ENCODE assay signal across 18 mouse cellular contexts in the genomic region with DNA sequence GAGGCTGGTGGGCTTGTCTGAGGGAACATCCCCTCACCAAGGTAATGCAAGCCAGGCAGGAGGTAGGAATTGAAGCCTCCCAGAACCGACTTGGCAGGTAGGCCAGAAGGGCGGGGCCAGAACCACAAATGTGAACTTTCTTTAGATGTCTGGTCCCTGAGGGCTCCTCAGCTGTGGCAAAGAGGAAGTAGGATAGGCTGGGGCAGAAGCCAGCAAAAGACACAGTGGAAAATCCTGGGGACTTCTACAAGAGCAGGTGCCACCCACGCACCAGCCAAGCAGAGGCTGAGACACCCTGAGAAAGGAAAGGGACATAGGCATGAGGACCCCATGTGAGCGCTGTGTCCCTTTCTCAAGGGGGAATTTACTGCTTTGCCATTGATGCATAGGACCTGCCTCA. TPM values are rescaled to one million over a fixed set of nuclear protein-coding genes. Genes with fewer than 3 reads are reported as not detected.
DNase-seq lines count a peak whose midpoint lies in the region; ATAC-seq and TF ChIP-seq lines count a peak whose summit lies in the region.
"Had no signal": no experiment of that assay in that cellular context is flagged by ENCODE, and none has a peak within 500 bp of the region (broad histone marks: within the 10 kb centered on the region; RNA-seq: fewer than 3 reads in every experiment).

No protein-coding gene starts in this region.

- ATAC-seq in embryonic facial prominence, embryonic 15.5 days (ENCODE audit: insufficient number of reproducible peaks, low FRiP score, low TSS enrichment, low read depth): no peak
- ATAC-seq: forebrain, postnatal 0 days; midbrain, embryonic 16.5 days had no signal

- H3K27ac ChIP-seq in CH12.LX (ENCODE audit: insufficient read depth, low read depth): peak overlapping the region; percentile 98
- 0 out of 2 replicates have a peak overlapping the region, but pooled peaks have one; percentile 17 for H3K27ac ChIP-seq in embryonic facial prominence, embryonic 15.5 days (replicated peaks)
- H3K27ac ChIP-seq: heart, embryonic 10.5 days; hindbrain, postnatal 0 days; limb, embryonic 13.5 days; neural tube, embryonic 12.5 days had no signal

- no peak overlapping the region; the same call in 1 of the 2 replicates for H3K9ac ChIP-seq in CH12.LX (ENCODE audit: insufficient read depth, low read depth)
- no peak overlapping the region for H3K9ac ChIP-seq in embryonic facial prominence, embryonic 15.5 days
- H3K9ac ChIP-seq: neural tube, embryonic 12.5 days had no signal

- TF ChIP-seq RAD21 in CH12.LX (IDR thresholded peaks at IDR 0.05; ENCODE audit: low read depth, low read length): no peak

- peak overlapping the region; percentile 40 for H3K4me2 ChIP-seq in CH12.LX (ENCODE audit: insufficient read depth, low read depth, poor library complexity, severe bottlenecking)
- H3K4me2 ChIP-seq in embryonic facial prominence, embryonic 15.5 days (replicated peaks): no peak overlapping the region

- no peak for TF ChIP-seq CTCF in CH12.LX (conservative IDR thresholded peaks at IDR 0.05 in 1 of 2, IDR thresholded peaks at IDR 0.05 in 1 of 2; ENCODE audit: low read depth in 2 of 2, low read length in 2 of 2)

- peaks cover 38 to 64% of the 10 kb centered on the region in 2 experiments for H3K4me1 ChIP-seq in CH12.LX (ENCODE audit: control insufficient read depth in 1 of 2, insufficient read depth in 2 of 2)
- H3K4me1 ChIP-seq in embryonic facial prominence, embryonic 15.5 days: peaks cover 30% of the 10 kb centered on the region

- peak; percentile 28 for DNase-seq in lung, postnatal 25 days (ENCODE audit: low spot score)
- DNase-seq in lung, postnatal 14 days: no peak
- DNase-seq in CH12.LX (ENCODE audit: extremely low read depth): peak; percentile 95
- DNase-seq in spleen, adult 18-20 months: peak; percentile 67 to 69
- DNase-seq in left cerebral cortex, adult 18-20 months (ENCODE audit: low spot score in 2 of 2): no peak
- DNase-seq in adrenal gland, postnatal 10 days: no peak
- DNase-seq: cerebellum, adult 18-20 months; forebrain, postnatal 0 days; kidney, adult 9 months had no signal

- no peaks in the 10 kb centered on the region for H3K9me3 ChIP-seq in CH12.LX (replicated peaks; ENCODE audit: low read length)
- no peaks in the 10 kb centered on the region for H3K9me3 ChIP-seq in embryonic facial prominence, embryonic 15.5 days (replicated peaks)
- H3K9me3 ChIP-seq: heart, embryonic 10.5 days; limb, embryonic 13.5 days; neural tube, embryonic 12.5 days had no signal

- in situ Hi-C loops in CH12.LX (cut with MboI; ENCODE audit: low pct_ligation_motif_present, low pct_unique_long_range_greater_than_20kb, low sequenced_read_pairs): no loop called here

- peaks cover 20% of the 10 kb centered on the region for H3K79me2 ChIP-seq in CH12.LX (replicated peaks; ENCODE audit: control insufficient read depth, extremely low read depth, insufficient read depth, poor library complexity, severe bottlenecking)

- dilution Hi-C loops in CH12.LX (cut with MboI; ENCODE audit: extremely low pct_ligation_motif_present, extremely low pct_unique_long_range_greater_than_20kb, low sequenced_read_pairs): no loop called here

- peak; percentile 98 for TF ChIP-seq EP300 in CH12.LX (IDR thresholded peaks at IDR 0.05; ENCODE audit: low read length)

- WGBS in embryonic facial prominence, embryonic 15.5 days: 62% methylated on average over 4 of the region's 4 CpGs

- peak; percentile 40; the same call in 1 of the 2 replicates for TF ChIP-seq POLR2A in CH12.LX (IDR thresholded peaks at IDR 0.05; ENCODE audit: low read depth, low read length)

- H3K27me3 ChIP-seq in CH12.LX (replicated peaks): no peaks in the 10 kb centered on the region
- peaks cover 12% of the 10 kb centered on the region for H3K27me3 ChIP-seq in embryonic facial prominence, embryonic 15.5 days

- peaks cover 10 to 49% of the 10 kb centered on the region in 2 experiments for H3K36me3 ChIP-seq in CH12.LX (replicated peaks in 1 of 2; ENCODE audit: control insufficient read depth in 1 of 2, insufficient read depth in 1 of 2, low read length in 1 of 2)
- H3K36me3 ChIP-seq in embryonic facial prominence, embryonic 15.5 days: 0 out of 2 replicates have a peak, but pooled peaks cover 5% of the 10 kb centered on the region

- H3K4me3 ChIP-seq in CH12.LX (replicated peaks in 1 of 3; ENCODE audit: low read depth in 2 of 3, low read length in 2 of 3, poor library complexity in 1 of 3): peak overlapping the region in 2 of 3 experiments; percentile 24 to 89
- H3K4me3 ChIP-seq in embryonic facial prominence, embryonic 15.5 days (replicated peaks): no peak overlapping the region
- H3K4me3 ChIP-seq: erythroblast, embryonic 14.5 days; limb, embryonic 13.5 days; neural tube, embryonic 12.5 days had no signal

TF ChIP-seq in CH12.LX, 34 proteins besides CTCF, POLR2A, EP300 and RAD21 (continues in another document):
- peak; percentile 98 for TF ChIP-seq ETS1 (conservative IDR thresholded peaks at IDR 0.05; ENCODE audit: low read depth, low read length)
- TF ChIP-seq ZNF384 (IDR thresholded peaks at IDR 0.05; ENCODE audit: low read depth, low read length): peak; percentile 44
- TF ChIP-seq RCOR1 (conservative IDR thresholded peaks at IDR 0.05; ENCODE audit: low read depth, low read length): 0 out of 2 replicates have a peak, but pooled peaks have one; percentile 55
- TF ChIP-seq TCF12 (IDR thresholded peaks at IDR 0.05; ENCODE audit: low read depth, low read length): peak; percentile 99
- no peak for TF ChIP-seq E2F4 (IDR thresholded peaks at IDR 0.05; ENCODE audit: insufficient replicate concordance, low read depth, low read length)
- peak; percentile 63; the same call in 1 of the 2 replicates for TF ChIP-seq ELF1 (IDR thresholded peaks at IDR 0.05; ENCODE audit: low read depth, low read length)
- TF ChIP-seq USF1 (IDR thresholded peaks at IDR 0.05; ENCODE audit: low read depth, low read length): no peak
- TF ChIP-seq ZMIZ1 (IDR thresholded peaks at IDR 0.05; ENCODE audit: low read depth, low read length): no peak
- TF ChIP-seq BHLHE40 (IDR thresholded peaks at IDR 0.05; ENCODE audit: low read depth, low read length): peak; percentile 95
- TF ChIP-seq MAZ (IDR thresholded peaks at IDR 0.05; ENCODE audit: low read depth, low read length): peak; percentile 95
- TF ChIP-seq SMC3 (IDR thresholded peaks at IDR 0.05; ENCODE audit: low read depth, low read length): peak; percentile 12
- no peak for TF ChIP-seq CHD1 (IDR thresholded peaks at IDR 0.05; ENCODE audit: low read depth, low read length)
- no peak for TF ChIP-seq ZKSCAN1 (IDR thresholded peaks at IDR 0.05; ENCODE audit: borderline replicate concordance, low read depth, low read length)
- no peak; the same call in 1 of the 2 replicates for TF ChIP-seq MXI1 (IDR thresholded peaks at IDR 0.05; ENCODE audit: low read depth, low read length)
- peak; percentile 84 for TF ChIP-seq CHD2 (IDR thresholded peaks at IDR 0.05; ENCODE audit: low read length)
- TF ChIP-seq SIN3A (IDR thresholded peaks at IDR 0.05; ENCODE audit: low read length): peak; percentile 68
- TF ChIP-seq KAT2A (IDR thresholded peaks at IDR 0.05; ENCODE audit: insufficient replicate concordance, low read length): peak; percentile 69; the same call in 1 of the 2 replicates
- no peak for TF ChIP-seq JUN (IDR thresholded peaks at IDR 0.05; ENCODE audit: insufficient read depth, low read depth, low read length)
- peak; percentile 70 for TF ChIP-seq MAX (IDR thresholded peaks at IDR 0.05; ENCODE audit: low read length)
- TF ChIP-seq USF2 (conservative IDR thresholded peaks at IDR 0.05; ENCODE audit: low read depth, low read length): no peak
- peak; percentile 75 for TF ChIP-seq MYC (IDR thresholded peaks at IDR 0.05; ENCODE audit: low read depth, low read length)
- TF ChIP-seq MEF2A (IDR thresholded peaks at IDR 0.05; ENCODE audit: borderline replicate concordance, low read depth, low read length): peak; percentile 92

RNA-seq across cellular contexts. Expression of gene Fam129c, which starts 0.7 kb away (rescaled TPM):
- 95.2 and 136 TPM in 2 replicates for total RNA-seq in CH12.LX (2012; rRNA removed)
- total RNA-seq in CH12.LX (2014; rRNA removed): 86.3 and 89.2 TPM in 2 replicates
- polyA plus RNA-seq in CH12.LX (2012; ENCODE audit: insufficient read length, low read depth): 92.8 and 98.6 TPM in 2 replicates
- polyA plus RNA-seq in embryonic facial prominence, embryonic 15.5 days (2015; fragmentation: Nextera tagmentation; extraction: Ambion mirVana): 3.1 and 4.7 TPM in 2 replicates
- total RNA-seq in left cerebral cortex, adult 18-20 months (2021): 1 to 10 TPM; 1.9 to 4.8 TPM
- 1 to 10 TPM; 3.9 to 4.2 TPM for total RNA-seq in adrenal gland, postnatal 10 days (2021)

RNA-seq across cellular contexts. Expression of gene Pgls, which starts 4.8 kb away (rescaled TPM):
- total RNA-seq in CH12.LX (2012; rRNA removed) (183 and 215 TPM in 2 replicates), CH12.LX (2014; rRNA removed) (94.2 and 118 TPM in 2 replicates)
- 72.5 and 74.9 TPM in 2 replicates for polyA plus RNA-seq in CH12.LX (2012; ENCODE audit: insufficient read length, low read depth)
- polyA plus RNA-seq in embryonic facial prominence, embryonic 15.5 days (2015; fragmentation: Nextera tagmentation; extraction: Ambion mirVana): 220 and 229 TPM in 2 replicates
- total RNA-seq in left cerebral cortex, adult 18-20 months (2021): 10 to 100 TPM; 31.1 to 31.3 TPM
- 100 to 1,000 TPM; 233 to 245 TPM for total RNA-seq in adrenal gland, postnatal 10 days (2021)

RNA-seq across cellular contexts. Expression of gene Colgalt1, which starts 14.0 kb away (rescaled TPM):
- 85.3 and 92.0 TPM in 2 replicates for total RNA-seq in CH12.LX (2012; rRNA removed)
- total RNA-seq in CH12.LX (2014; rRNA removed): 68.7 and 72.0 TPM in 2 replicates
- polyA plus RNA-seq in CH12.LX (2012; ENCODE audit: insufficient read length, low read depth): 72.0 and 73.7 TPM in 2 replicates
- polyA plus RNA-seq in embryonic facial prominence, embryonic 15.5 days (2015; fragmentation: Nextera tagmentation; extraction: Ambion mirVana): 94.6 and 98.9 TPM in 2 replicates
- total RNA-seq in left cerebral cortex, adult 18-20 months (2021): 10 to 100 TPM; 46.9 to 49.8 TPM
- 10 to 100 TPM; 56.3 to 58.9 TPM for total RNA-seq in adrenal gland, postnatal 10 days (2021)

RNA-seq across cellular contexts. Expression of gene Slc27a1, which starts 28.1 kb away (rescaled TPM):
- total RNA-seq in CH12.LX (2012; rRNA removed): 2.7 and 4.0 TPM in 2 replicates
- total RNA-seq in CH12.LX (2014; rRNA removed): 1.8 and 2.3 TPM in 2 replicates
- polyA plus RNA-seq in CH12.LX (2012; ENCODE audit: insufficient read length, low read depth): 2.3 and 2.4 TPM in 2 replicates
- 51.1 and 55.7 TPM in 2 replicates for polyA plus RNA-seq in embryonic facial prominence, embryonic 15.5 days (2015; fragmentation: Nextera tagmentation; extraction: Ambion mirVana)
- 100 to 1,000 TPM in 1 of 2 experiments, 10 to 100 TPM in 1; 86.2 to 100 TPM for total RNA-seq in left cerebral cortex, adult 18-20 months (2021)
- total RNA-seq in adrenal gland, postnatal 10 days (2021): 100 to 1,000 TPM in 1 of 2 experiments, 10 to 100 TPM in 1; 97.4 to 118 TPM

RNA-seq across cellular contexts. Expression of gene Nxnl1, which starts 30.4 kb away (rescaled TPM):
- 0.04 TPM in 1 of 2 replicates, not detected in the other for total RNA-seq in CH12.LX (2012; rRNA removed)
- total RNA-seq in CH12.LX (2014; rRNA removed): not detected in 2 replicates
- polyA plus RNA-seq in CH12.LX (2012; ENCODE audit: insufficient read length, low read depth): 0.08 TPM in 1 of 2 replicates, not detected in the other
- polyA plus RNA-seq in embryonic facial prominence, embryonic 15.5 days (2015; fragmentation: Nextera tagmentation; extraction: Ambion mirVana): 0.13 and 0.18 TPM in 2 replicates
- under 1 TPM in 1 of 2 experiments, not detected in 1; 0.26 TPM for total RNA-seq in left cerebral cortex, adult 18-20 months (2021)
- under 1 TPM; 0.82 to 0.84 TPM for total RNA-seq in adrenal gland, postnatal 10 days (2021)
- total RNA-seq: forebrain, postnatal 0 days; hindbrain, postnatal 0 days had no signal
- polyA plus RNA-seq: brain, embryonic 14.5 days; erythroblast, embryonic 14.5 days; forebrain, postnatal 0 days; heart, embryonic 10.5 days; hindbrain, postnatal 0 days; limb, embryonic 13.5 days; liver, embryonic 16.5 days; midbrain, embryonic 16.5 days; neural tube, embryonic 12.5 days had no signal

Comparison
In these comparisons a context has a peak if more than half of its experiments do, and no peak if none do; other contexts are left out.
1. DNase-seq: peak in lung, postnatal 25 days (single experiment), CH12.LX (single experiment) and spleen, adult 18-20 months (2 of 2); none in lung, postnatal 14 days (single experiment), left cerebral cortex, adult 18-20 months (0 of 2) and adrenal gland, postnatal 10 days (single experiment).
2. RNA of gene Fam129c, which starts 0.7 kb away (total RNA-seq): 86.3 to 136 TPM in CH12.LX; 1.9 to 4.8 TPM in left cerebral cortex, adult 18-20 months and 3.9 to 4.2 TPM in adrenal gland, postnatal 10 days; every median in the first group is over 10 times any median in the second.